Mouse (Mus musculus): ENCODE data around the gene Lgr4. TPM values are rescaled to one million over a fixed set of nuclear protein-coding genes. Genes with fewer than 3 reads are reported as not detected.
"Not testable (repeated sequence)": the region's sequence is repeated elsewhere in the genome, so short reads cannot be mapped to it uniquely, and the experiment has no call there.

Lgr4 gene
- 10 to 100 TPM; 24.8 to 25.4 TPM for total RNA-seq (2021)
- long read RNA-seq, full-length matches to known transcripts, result 3 of 7 reads
- long read RNA-seq, partial matches to known transcripts, result 3 of 7 reads
- long read RNA-seq, other reads (novel, unspliced or antisense), result 1 of 7 reads

GRCm38 (mm10) chr2:109917496-109918413 lies at the start of gene Lgr4:
Gene Lgr4 (plus strand): TSS chr2:109917647.
- peak; percentile 85 to 91 for DNase-seq (ENCODE audit: low spot score in 2 of 2)

GRCm38 (mm10) chr2:109879429-109879828 lies 38.0 kb upstream of the Lgr4 start:
- DNase-seq (ENCODE audit: low spot score in 2 of 2), result not testable (repeated sequence)

- no peak for DNase-seq (ENCODE audit: low spot score in 2 of 2)
Measured at GRCm38 (mm10) chr2:109881111-109881510, 36.3 kb upstream of the Lgr4 start.

GRCm38 (mm10) chr2:109881625-109882024 lies 35.8 kb upstream of the Lgr4 start:
- no peak for DNase-seq (ENCODE audit: low spot score in 2 of 2)

- peak in 1 of 2 experiments; percentile 18 for DNase-seq (ENCODE audit: low spot score in 2 of 2)
Measured at GRCm38 (mm10) chr2:109884106-109884505, 33.3 kb upstream of the Lgr4 start.

GRCm38 (mm10) chr2:109884507-109884906 lies 32.9 kb upstream of the Lgr4 start:
- no peak for DNase-seq (ENCODE audit: low spot score in 2 of 2)

- DNase-seq (ENCODE audit: low spot score in 2 of 2), result no peak
Measured at GRCm38 (mm10) chr2:109890068-109890467, 27.4 kb upstream of the Lgr4 start.

GRCm38 (mm10) chr2:109890597-109890996 lies 26.9 kb upstream of the Lgr4 start, which contains the start of gene Lin7c:
Gene Lin7c (plus strand): TSS chr2:109890853.
- peak; percentile 93 to 94 for DNase-seq (ENCODE audit: low spot score in 2 of 2)

- DNase-seq (ENCODE audit: low spot score in 2 of 2), result no peak
Measured at GRCm38 (mm10) chr2:109891031-109891430, 26.4 kb upstream of the Lgr4 start.

GRCm38 (mm10) chr2:109891471-109891870 lies 26.0 kb upstream of the Lgr4 start:
- DNase-seq (ENCODE audit: low spot score in 2 of 2), result no peak

- DNase-seq (ENCODE audit: low spot score in 2 of 2), result peak in 1 of 2 experiments; percentile 17
Measured at GRCm38 (mm10) chr2:109896311-109896710, 21.1 kb upstream of the Lgr4 start.

GRCm38 (mm10) chr2:109902869-109903268 lies 14.6 kb upstream of the Lgr4 start:
- DNase-seq (ENCODE audit: low spot score in 2 of 2), result no peak

- peak; percentile 93 for DNase-seq (ENCODE audit: low spot score in 2 of 2)
Measured at GRCm38 (mm10) chr2:109904171-109904821, 13.2 kb upstream of the Lgr4 start.

GRCm38 (mm10) chr2:109909122-109909521 lies 8.3 kb upstream of the Lgr4 start:
- no peak for DNase-seq (ENCODE audit: low spot score in 2 of 2)

- DNase-seq (ENCODE audit: low spot score in 2 of 2), result no peak
Measured at GRCm38 (mm10) chr2:109912216-109912615, 5.2 kb upstream of the Lgr4 start.

- DNase-seq (ENCODE audit: low spot score in 2 of 2), result no peak
Measured at GRCm38 (mm10) chr2:109912766-109913165, 4.7 kb upstream of the Lgr4 start.

- DNase-seq (ENCODE audit: low spot score in 2 of 2), result no peak
Measured at GRCm38 (mm10) chr2:109913241-109913640, 4.2 kb upstream of the Lgr4 start.

- no peak for DNase-seq (ENCODE audit: low spot score in 2 of 2)
Measured at GRCm38 (mm10) chr2:109914601-109915000, 2.8 kb upstream of the Lgr4 start.

GRCm38 (mm10) chr2:109916782-109917495 lies 508 bp upstream of the Lgr4 start:
- DNase-seq (ENCODE audit: low spot score in 2 of 2), result no peak

- no peak for DNase-seq (ENCODE audit: low spot score in 2 of 2)
Measured at GRCm38 (mm10) chr2:109918592-109919262, 1.3 kb downstream of the Lgr4 start.

GRCm38 (mm10) chr2:109920471-109920870 lies 3.0 kb downstream of the Lgr4 start:
- no peak for DNase-seq (ENCODE audit: low spot score in 2 of 2)

All from layer of hippocampus, postnatal 10 days (tissue).